Mouse (Mus musculus) hindbrain, embryonic 16.5 days (tissue): ENCODE data around the gene Dthd1. TPM values are rescaled to one million over a fixed set of nuclear protein-coding genes. Genes with fewer than 3 reads are reported as not detected.

ENCODE experiments used
- polyA plus RNA-seq: library from polyadenylated mRNA; unstranded; fragments of >200 nt; fragmentation: Nextera tagmentation; extraction: Ambion mirVana; gene quantifications from 2 replicates; pipeline ENCODE4 v1.2.1, GENCODE M21; 2015

The Dthd1 gene
- polyA plus RNA-seq, 1 experiment from 2014 or later = not detected

Other genes starting within 250 kb of the Dthd1 start
- gene Arap2, start 47.7 kb upstream of the Dthd1 start, polyA plus RNA-seq = 7.4 and 8.4 TPM in 2 replicates